Mouse (Mus musculus) liver, postnatal 0 days (tissue): ENCODE measurements around the gene Ahdc1.

Experiments used
- CTCF ChIP-seq: sonication (generic); IDR thresholded peaks from 2 replicates; pipeline ENCODE4 v1.5.1; 2016; ENCODE audit warnings: antibody characterized with exemption, low read depth
- EP300 ChIP-seq: IDR thresholded peaks from 2 replicates; pipeline ENCODE4 v1.6.1; 2016; ENCODE audit warnings: antibody characterized with exemption, low read depth, mild to moderate bottlenecking

GRCm38 (mm10) chr4:132975791-132976190 is 35.3 kb upstream of the Ahdc1 start:
- TF ChIP-seq CTCF: no peak
- TF ChIP-seq EP300: no peak
